Mouse (Mus musculus) kidney, adult 2 months (tissue): ENCODE data around the gene Jmjd8. TPM values are rescaled to one million over a fixed set of nuclear protein-coding genes. Genes with fewer than 3 reads are reported as not detected.

ENCODE experiments used
- DNase-seq: peaks from one replicate; pipeline ENCODE4 v3.0.0; 2021
- H3K27ac ChIP-seq: fragments of 200-500 bp; 2 replicates; pipeline ENCODE4 v1.5.1; 2012; ENCODE audit warnings: low read depth, low read length, control low read depth, inconsistent platforms; ENCODE audit not compliant: insufficient read depth
- H3K27me3 ChIP-seq: fragments of 200-500 bp; replicated peaks from 2 replicates; pipeline ENCODE4 v1.6.1; 2012; ENCODE audit warnings: mild to moderate bottlenecking, moderate library complexity, low read length, inconsistent platforms; ENCODE audit not compliant: control insufficient read depth, insufficient read depth
- H3K36me3 ChIP-seq: fragments of 200-500 bp; 2 replicates; pipeline ENCODE4 v1.6.1; 2012; ENCODE audit warnings: mild to moderate bottlenecking, moderate library complexity, low read length, inconsistent platforms; ENCODE audit not compliant: control insufficient read depth, insufficient read depth
- H3K4me1 ChIP-seq: fragments of 200-500 bp; 2 replicates; pipeline ENCODE4 v1.6.1; 2011; ENCODE audit warnings: low read length; ENCODE audit not compliant: control insufficient read depth, insufficient read depth
- H3K4me3 ChIP-seq: fragments of 200-500 bp; 2 replicates; pipeline ENCODE4 v1.5.1; 2011; ENCODE audit warnings: mild to moderate bottlenecking, low read depth, low read length, control low read depth; ENCODE audit not compliant: insufficient read depth
- CTCF ChIP-seq: fragments of 200-500 bp; conservative IDR thresholded peaks from 2 replicates; pipeline ENCODE4 v1.5.1; 2011; ENCODE audit warnings: low read depth, mild to moderate bottlenecking, control low read depth, low read length, moderate library complexity, mixed read lengths; ENCODE audit not compliant: insufficient read depth, insufficient read length
- POLR2A ChIP-seq: fragments of 200-500 bp; IDR thresholded peaks from one replicate; pipeline ENCODE4 v1.6.1; 2011; ENCODE audit warnings: low read depth, low read length, control low read depth
- WGBS: fragments of 180-500 bp; shearing (Covaris S2); methylation state at CpG from one replicate; pipeline ENCODE4 v1.1.7; 2018; 5-methylcytosine and 5-hydroxymethylcytosine counted together
- polyA plus RNA-seq: library from polyadenylated mRNA; depleted of rRNA; stranded (reverse); fragments of >200 nt; gene quantifications from 2 replicates; pipeline ENCODE4 v1.2.3, GENCODE M21; 2012

Gene Jmjd8
- polyA plus RNA-seq, 1 experiment = 132 TPM

DNA sequence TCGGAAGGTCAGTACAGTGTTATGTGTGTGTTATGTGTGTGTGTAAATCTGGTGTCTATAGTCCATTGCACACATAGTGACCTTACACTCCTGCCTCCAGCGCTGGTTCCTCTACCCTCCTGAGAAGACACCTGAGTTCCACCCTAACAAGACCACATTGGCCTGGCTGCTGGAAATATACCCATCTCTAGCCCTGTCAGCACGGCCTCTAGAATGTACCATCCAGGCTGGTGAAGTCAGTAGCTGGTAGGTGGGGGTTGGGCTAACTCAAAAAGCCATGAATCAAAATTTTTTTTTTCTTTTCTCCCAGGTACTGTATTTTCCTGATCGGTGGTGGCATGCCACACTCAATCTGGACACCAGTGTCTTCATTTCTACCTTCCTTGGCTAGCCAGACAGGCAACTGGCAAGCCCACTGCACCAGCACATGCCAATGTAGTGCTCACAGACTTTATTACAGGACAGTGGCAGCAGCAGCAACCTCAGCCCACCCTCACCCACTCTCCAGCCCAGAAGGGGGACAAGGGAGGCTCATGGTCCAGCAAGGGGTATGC is 1.6 kb downstream of the Jmjd8 start:
- no peak overlapping the region for H3K27ac ChIP-seq
- H3K36me3 ChIP-seq = no peaks in the 10 kb centered on the region

DNA sequence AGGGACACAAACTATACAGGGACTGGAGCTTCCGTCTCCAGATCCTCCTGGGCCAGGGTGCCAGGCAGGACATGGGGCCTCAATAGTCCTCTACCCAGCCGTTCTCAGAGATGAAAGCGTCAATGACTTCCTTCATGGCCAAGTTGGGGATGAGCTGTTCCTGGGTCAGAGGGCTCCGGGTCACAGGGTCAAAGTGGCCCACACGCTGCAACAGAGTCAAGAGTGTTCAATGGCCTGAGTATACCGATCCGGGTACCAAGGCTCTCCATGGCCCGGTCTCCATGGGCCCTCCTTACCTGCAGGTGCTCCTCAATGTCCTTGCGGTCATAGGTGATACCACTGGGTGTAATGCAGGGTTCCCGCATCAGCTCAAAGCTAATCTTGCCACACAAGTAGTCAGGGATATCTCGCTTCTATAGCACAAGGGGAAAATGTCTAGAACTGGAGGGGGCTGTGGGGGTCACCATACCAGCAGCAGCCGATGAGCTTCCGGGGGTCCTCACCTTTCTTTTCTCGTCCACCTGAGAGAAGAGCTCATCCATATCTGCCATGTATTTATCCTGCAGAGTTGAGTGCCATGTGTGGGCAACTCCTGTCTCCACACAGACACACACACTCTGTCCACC is 2.3 kb downstream of the Jmjd8 start:
- H3K4me1 ChIP-seq = peaks cover 26% of the 10 kb centered on the region
- no peak overlapping the region for H3K4me3 ChIP-seq
- H3K27ac ChIP-seq = no peak overlapping the region
- TF ChIP-seq POLR2A = no peak
- TF ChIP-seq CTCF = no peak
- peak; percentile 6 for DNase-seq
- no peaks in the 10 kb centered on the region for H3K36me3 ChIP-seq
- 81% methylated on average over 14 of the region's 14 CpGs for WGBS
- H3K27me3 ChIP-seq = no peaks in the 10 kb centered on the region

More for the DNA sequence above, 1.6 kb downstream of the Jmjd8 start:
- TF ChIP-seq CTCF (no peak), POLR2A (no peak)
- peaks cover 20% of the 10 kb centered on the region for H3K4me1 ChIP-seq
- peak; percentile 13 for DNase-seq
- no peak overlapping the region for H3K4me3 ChIP-seq
- H3K27me3 ChIP-seq = no peaks in the 10 kb centered on the region
- WGBS = 71% methylated on average over 4 of the region's 4 CpGs

DNA sequence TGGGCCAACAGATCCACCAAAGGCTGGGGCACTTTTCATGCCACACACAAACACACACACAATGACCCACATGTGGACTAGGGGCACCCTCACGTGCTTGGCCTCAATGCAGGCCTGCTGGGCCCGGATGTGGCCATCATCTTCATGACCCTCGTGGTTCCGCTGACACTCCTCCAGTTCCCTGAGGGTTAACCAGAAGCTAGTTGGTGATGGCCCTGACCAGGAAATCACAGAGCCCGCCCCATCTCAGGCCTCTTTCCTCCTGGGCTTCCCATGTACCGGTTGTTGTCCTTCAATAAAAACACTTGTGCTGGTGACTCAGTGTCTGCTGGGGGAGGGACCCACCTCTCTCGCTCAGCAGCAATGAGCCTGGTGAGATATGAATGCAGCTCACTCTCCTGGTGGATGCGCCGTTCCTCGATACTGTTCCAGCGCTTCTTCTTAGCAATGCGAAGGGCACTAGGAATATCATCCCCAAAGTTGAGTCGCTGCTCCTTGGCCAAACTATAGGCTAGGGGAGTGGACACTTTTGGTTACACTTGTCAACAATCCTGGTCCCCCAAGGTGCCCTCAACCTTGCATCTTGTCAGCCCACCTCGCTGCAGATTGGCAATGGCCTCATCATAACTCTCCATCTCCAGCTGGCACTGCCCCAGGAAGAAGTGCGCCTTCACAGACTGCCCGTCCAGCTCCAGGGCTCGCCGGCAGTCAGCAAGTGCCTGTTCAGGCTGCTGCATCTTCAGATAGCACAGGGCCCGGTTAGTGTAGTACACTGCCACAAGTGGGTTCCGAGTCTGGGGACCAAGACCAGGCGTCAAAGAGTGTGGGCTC is 3.0 kb downstream of the Jmjd8 start:
- no peak overlapping the region for H3K27ac ChIP-seq
- H3K4me3 ChIP-seq = peak overlapping the region; percentile 76
- no peaks in the 10 kb centered on the region for H3K27me3 ChIP-seq
- no peaks in the 10 kb centered on the region for H3K36me3 ChIP-seq
- H3K4me1 ChIP-seq = peaks cover 34% of the 10 kb centered on the region
- WGBS = 37% methylated on average over 21 of the region's 21 CpGs
- no peak for TF ChIP-seq CTCF
- DNase-seq = peak; percentile 49

DNA sequence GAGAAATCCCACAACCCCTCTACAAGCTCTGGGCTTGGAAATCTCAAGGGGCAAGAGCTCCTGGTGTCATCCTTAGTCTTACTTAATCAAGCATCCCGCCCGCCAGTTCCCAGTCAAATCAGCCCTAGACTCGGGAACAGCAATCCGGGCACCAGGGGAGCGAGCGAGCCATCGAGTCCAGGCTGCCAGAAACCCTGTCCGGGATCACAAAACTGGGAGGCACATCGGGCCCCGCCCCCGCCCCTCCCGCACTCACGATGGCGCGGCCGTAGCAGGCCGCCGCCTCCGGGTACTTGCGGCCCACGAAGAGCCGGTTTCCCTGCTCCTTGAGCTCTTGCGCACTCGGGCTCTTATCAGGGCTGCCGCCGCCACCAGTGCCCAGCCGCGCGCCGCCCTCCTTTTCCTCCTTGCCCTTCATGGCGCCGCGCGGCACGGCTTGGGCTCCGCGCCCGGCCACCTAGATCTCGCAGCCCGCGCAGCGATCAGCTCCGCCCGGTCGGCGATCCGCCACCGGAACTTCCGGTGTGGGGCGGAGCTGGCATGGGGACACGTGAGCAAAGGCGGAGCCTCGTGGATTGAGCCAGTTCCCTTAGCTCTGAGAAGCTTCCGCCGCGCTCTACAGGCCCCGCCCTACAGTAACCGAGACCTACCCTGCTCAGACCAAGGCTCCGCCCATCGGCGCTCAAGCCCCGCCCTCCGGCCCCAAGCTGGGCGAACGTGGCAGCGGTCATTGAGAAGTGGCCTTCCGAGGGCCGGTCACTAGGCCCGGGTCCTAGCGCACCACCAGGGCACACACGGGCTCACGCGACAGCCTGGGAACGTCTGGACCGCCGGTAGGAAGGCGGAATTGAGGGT is 4.0 kb downstream of the Jmjd8 start:
- Histone ChIP-seq H3K4me1 (peaks cover 34% of the 10 kb centered on the region), H3K27ac (peak overlapping the region; percentile 99)
- WGBS = under 1% methylated on average over 76 of the region's 77 CpGs

DNA sequence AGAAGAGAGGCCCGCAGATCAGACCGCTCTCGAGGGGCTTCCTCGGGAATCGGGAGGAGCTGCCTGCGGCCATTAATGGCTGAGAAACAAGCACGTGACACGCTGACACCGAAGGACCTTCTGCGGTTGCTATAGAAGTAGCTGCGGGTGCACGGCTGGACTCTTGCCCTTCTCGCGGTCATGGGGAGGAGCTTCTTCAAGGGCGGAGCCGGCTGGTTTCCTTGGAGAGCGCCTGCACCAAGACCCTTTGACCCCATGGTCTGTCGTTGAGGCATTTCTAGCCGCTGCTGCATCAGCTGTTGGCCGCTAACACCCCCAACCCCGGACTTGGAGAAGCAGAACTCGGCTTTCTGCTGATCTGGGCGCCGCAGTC is 4.6 kb downstream of the Jmjd8 start, which contains the start of gene Stub1:
Stub1 (minus strand) TSS at position 114 of the 373 bp plus-strand sequence.
- Histone ChIP-seq H3K4me1 (peaks cover 37% of the 10 kb centered on the region), H3K27me3 (no peaks in the 10 kb centered on the region), H3K27ac (peak within 1 kb of the TSS; percentile 99)

More for the DNA sequence above, 4.0 kb downstream of the Jmjd8 start:
- TF ChIP-seq CTCF (no peak), POLR2A (peak; percentile 27)
- DNase-seq = peak; percentile 100
- Histone ChIP-seq H3K36me3 (no peaks in the 10 kb centered on the region), H3K27me3 (no peaks in the 10 kb centered on the region), H3K4me3 (peak overlapping the region; percentile 76)

DNA sequence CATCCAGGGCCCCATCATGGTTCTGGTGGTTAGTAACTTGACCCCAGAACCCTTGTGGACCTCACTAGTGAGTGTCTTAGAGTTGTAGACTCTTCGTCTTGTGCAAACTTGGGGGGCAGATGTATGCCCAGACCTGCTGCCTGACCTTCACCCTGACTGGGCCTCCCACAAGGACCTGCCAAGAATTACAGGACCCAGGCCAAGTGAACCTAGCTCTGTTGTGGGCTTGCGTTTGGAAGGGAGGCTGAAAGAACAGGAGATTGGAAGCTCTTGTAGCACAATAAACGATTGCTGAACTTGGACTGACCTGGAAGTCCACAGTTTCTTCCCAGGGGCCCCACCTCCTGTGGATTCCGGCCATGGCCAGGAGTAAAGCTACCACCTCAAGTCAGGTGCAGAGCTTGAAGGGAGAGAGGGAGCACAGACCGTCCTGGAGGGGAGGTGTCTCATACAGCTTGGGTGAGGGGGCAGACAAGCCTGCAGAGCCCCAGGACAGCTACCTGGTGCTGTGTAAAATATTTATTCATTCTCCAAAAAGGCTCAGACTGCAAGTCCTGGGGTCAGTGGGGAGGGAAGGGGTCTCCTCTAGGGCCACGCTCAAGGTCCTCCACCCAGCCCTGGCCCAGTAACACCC is 5.4 kb downstream of the Jmjd8 start:
- peak overlapping the region; percentile 99 for H3K27ac ChIP-seq
- peaks cover 38% of the 10 kb centered on the region for H3K4me1 ChIP-seq
- peak; percentile 91 for DNase-seq
- H3K4me3 ChIP-seq = peak overlapping the region; percentile 74
- no peaks in the 10 kb centered on the region; the same call in 1 of the 2 replicates for H3K36me3 ChIP-seq
- WGBS = 11% methylated on average over 6 of the region's 6 CpGs
- H3K27me3 ChIP-seq = no peaks in the 10 kb centered on the region
- TF ChIP-seq CTCF (no peak), POLR2A (no peak)

More for the DNA sequence above, 4.6 kb downstream of the Jmjd8 start, which contains the start of gene Stub1:
- TF ChIP-seq POLR2A (peak; percentile 69), CTCF (no peak)
- under 1% methylated on average over 24 of the region's 24 CpGs for WGBS
- peak within 1 kb of the TSS; percentile 76 for H3K4me3 ChIP-seq
- H3K36me3 ChIP-seq = no peaks in the 10 kb centered on the region
- DNase-seq = peak; percentile 98
